Mouse (Mus musculus): ENCODE results near the gene Ecel1. TPM values are rescaled to one million over a fixed set of nuclear protein-coding genes. Genes with fewer than 3 reads are reported as not detected.
A peak's percentile ranks its signal among the peaks of the same experiment; 100 is the strongest.

Ecel1 gene
- polyA plus RNA-seq, 1 experiment: 3.9 TPM

GRCm38 (mm10) chr1:87187037-87187355, 30.7 kb upstream of the Ecel1 start:
- TF ChIP-seq CTCF (IDR thresholded peaks at IDR 0.05; ENCODE audit: extremely low read depth, insufficient read depth, low read length): peak; percentile 74
- TF ChIP-seq POLR2A (IDR thresholded peaks at IDR 0.05; ENCODE audit: extremely low read depth, insufficient read depth, low read length): no peak
- Histone ChIP-seq H3K4me3 (ENCODE audit: insufficient read depth, low read length) (peak overlapping the region; percentile 22), H3K27ac (ENCODE audit: insufficient read depth, low read length) (no peak overlapping the region), H3K4me1 (ENCODE audit: control insufficient read depth, insufficient read depth, low read length) (no peaks in the 10 kb centered on the region)

DNA sequence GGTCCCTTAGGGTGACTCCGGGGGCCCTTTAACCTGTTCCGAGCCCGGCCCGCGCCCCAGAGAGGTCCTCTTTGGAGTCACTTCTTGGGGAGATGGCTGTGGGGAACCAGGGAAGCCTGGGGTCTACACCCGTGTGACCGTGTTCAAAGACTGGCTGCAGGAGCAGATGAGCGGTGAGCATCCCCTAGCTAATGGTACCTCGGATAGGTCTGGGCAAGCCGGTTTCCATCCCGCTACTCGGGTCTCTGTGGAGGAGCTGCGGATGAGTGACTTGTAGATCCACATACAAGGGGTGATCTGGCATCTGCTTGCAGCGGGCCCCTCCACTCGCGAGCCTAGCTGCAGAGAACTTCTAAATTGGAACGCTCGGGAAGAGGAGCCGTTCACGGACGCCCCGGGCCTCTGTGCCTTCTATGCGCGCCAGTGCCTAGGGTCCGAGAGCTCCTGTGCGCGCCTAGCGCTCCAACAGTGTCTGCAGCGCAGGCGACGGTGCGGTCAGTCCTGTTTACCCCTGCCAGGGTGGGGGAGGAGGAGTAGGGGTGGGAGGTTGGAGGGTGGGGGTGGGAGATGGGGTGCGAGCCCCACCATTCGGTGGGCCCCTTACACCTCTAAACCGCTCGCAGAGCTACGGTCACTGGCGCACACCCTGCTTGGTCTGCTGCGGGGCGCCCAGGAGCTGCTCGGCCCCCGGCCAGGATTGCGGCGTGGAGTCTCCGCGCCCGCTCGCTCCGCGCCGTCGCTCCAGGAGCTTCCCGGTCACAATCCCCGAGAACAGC, 30.1 kb upstream of the Ecel1 start:
- Histone ChIP-seq H3K4me3 (ENCODE audit: insufficient read depth, low read length) (peak overlapping the region; percentile 22), H3K27ac (ENCODE audit: insufficient read depth, low read length) (no peak overlapping the region), H3K4me1 (ENCODE audit: control insufficient read depth, insufficient read depth, low read length) (no peaks in the 10 kb centered on the region)
- no peak for TF ChIP-seq POLR2A (IDR thresholded peaks at IDR 0.05; ENCODE audit: extremely low read depth, insufficient read depth, low read length)
- TF ChIP-seq CTCF (IDR thresholded peaks at IDR 0.05; ENCODE audit: extremely low read depth, insufficient read depth, low read length): no peak

- Histone ChIP-seq H3K4me3 (ENCODE audit: insufficient read depth, low read length) (no peak overlapping the region), H3K27ac (ENCODE audit: insufficient read depth, low read length) (no peak overlapping the region), H3K4me1 (ENCODE audit: control insufficient read depth, insufficient read depth, low read length) (no peaks in the 10 kb centered on the region)
- TF ChIP-seq POLR2A (IDR thresholded peaks at IDR 0.05; ENCODE audit: extremely low read depth, insufficient read depth, low read length): no peak
- TF ChIP-seq CTCF (IDR thresholded peaks at IDR 0.05; ENCODE audit: extremely low read depth, insufficient read depth, low read length): no peak
These were observed 29.2 kb upstream of the Ecel1 start for GRCm38 (mm10) chr1:87185526-87185925.

DNA sequence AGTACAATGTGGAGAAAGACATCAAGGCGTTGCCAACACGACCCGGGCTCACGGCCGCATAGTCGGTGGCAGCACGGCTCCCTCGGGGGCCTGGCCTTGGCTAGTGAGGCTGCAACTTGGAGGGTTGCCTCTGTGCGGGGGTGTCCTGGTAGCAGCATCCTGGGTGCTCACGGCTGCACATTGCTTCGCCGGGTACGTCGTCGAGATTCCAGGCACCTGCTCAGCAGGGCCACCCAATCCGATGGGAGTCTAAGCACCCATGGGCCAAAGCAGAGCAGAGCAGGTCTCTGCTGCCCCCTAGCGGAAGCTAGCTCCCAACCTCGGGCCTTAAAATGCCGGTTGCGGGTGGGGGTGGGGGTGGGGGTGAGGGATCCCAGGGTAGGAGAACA, 28.4 kb upstream of the Ecel1 start:
- TF ChIP-seq CTCF (IDR thresholded peaks at IDR 0.05; ENCODE audit: extremely low read depth, insufficient read depth, low read length) (peak; percentile 74), POLR2A (IDR thresholded peaks at IDR 0.05; ENCODE audit: extremely low read depth, insufficient read depth, low read length) (no peak)
- H3K4me3 ChIP-seq (ENCODE audit: insufficient read depth, low read length): no peak overlapping the region
- no peaks in the 10 kb centered on the region for H3K4me1 ChIP-seq (ENCODE audit: control insufficient read depth, insufficient read depth, low read length)
- no peak overlapping the region for H3K27ac ChIP-seq (ENCODE audit: insufficient read depth, low read length)

- TF ChIP-seq POLR2A (IDR thresholded peaks at IDR 0.05; ENCODE audit: extremely low read depth, insufficient read depth, low read length) (no peak), CTCF (IDR thresholded peaks at IDR 0.05; ENCODE audit: extremely low read depth, insufficient read depth, low read length) (no peak)
- Histone ChIP-seq H3K4me1 (ENCODE audit: control insufficient read depth, insufficient read depth, low read length) (no peaks in the 10 kb centered on the region), H3K27ac (ENCODE audit: insufficient read depth, low read length) (no peak overlapping the region), H3K4me3 (ENCODE audit: insufficient read depth, low read length) (no peak overlapping the region)
These were observed 27.9 kb upstream of the Ecel1 start for GRCm38 (mm10) chr1:87183998-87184750.

GRCm38 (mm10) chr1:87183013-87183412, 26.7 kb upstream of the Ecel1 start, which contains the start of gene Prss56:
Prss56 (plus strand) TSS chr1:87183313.
- no peak for TF ChIP-seq CTCF (IDR thresholded peaks at IDR 0.05; ENCODE audit: extremely low read depth, insufficient read depth, low read length)
- TF ChIP-seq POLR2A (IDR thresholded peaks at IDR 0.05; ENCODE audit: extremely low read depth, insufficient read depth, low read length): no peak
- Histone ChIP-seq H3K4me1 (ENCODE audit: control insufficient read depth, insufficient read depth, low read length) (no peaks in the 10 kb centered on the region), H3K27ac (ENCODE audit: insufficient read depth, low read length) (no peak within 1 kb of the TSS), H3K4me3 (ENCODE audit: insufficient read depth, low read length) (no peak within 1 kb of the TSS)

DNA sequence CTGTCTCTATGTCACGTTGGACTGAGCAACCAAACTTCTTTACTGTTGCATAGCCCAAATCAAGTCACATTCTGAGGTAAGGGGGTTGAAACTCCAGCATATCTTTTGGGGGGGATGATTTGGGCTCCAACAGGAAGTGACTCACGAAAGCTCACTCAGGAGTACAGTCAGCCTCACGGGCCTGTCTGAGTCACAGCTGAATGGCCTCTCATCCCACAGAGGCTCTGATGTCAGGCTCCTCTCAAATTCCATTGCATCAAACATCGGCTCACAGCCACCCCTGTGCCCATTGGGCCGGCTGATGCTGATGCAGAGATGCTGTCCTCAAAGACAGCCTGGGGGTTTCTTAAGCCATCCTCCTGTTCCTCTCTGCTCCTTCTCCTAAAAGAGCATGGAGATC, 24.6 kb upstream of the Ecel1 start:
- Histone ChIP-seq H3K4me1 (ENCODE audit: control insufficient read depth, insufficient read depth, low read length) (no peaks in the 10 kb centered on the region), H3K27ac (ENCODE audit: insufficient read depth, low read length) (no peak overlapping the region), H3K4me3 (ENCODE audit: insufficient read depth, low read length) (no peak overlapping the region)
- TF ChIP-seq POLR2A (IDR thresholded peaks at IDR 0.05; ENCODE audit: extremely low read depth, insufficient read depth, low read length): no peak
- TF ChIP-seq CTCF (IDR thresholded peaks at IDR 0.05; ENCODE audit: extremely low read depth, insufficient read depth, low read length): no peak

DNA sequence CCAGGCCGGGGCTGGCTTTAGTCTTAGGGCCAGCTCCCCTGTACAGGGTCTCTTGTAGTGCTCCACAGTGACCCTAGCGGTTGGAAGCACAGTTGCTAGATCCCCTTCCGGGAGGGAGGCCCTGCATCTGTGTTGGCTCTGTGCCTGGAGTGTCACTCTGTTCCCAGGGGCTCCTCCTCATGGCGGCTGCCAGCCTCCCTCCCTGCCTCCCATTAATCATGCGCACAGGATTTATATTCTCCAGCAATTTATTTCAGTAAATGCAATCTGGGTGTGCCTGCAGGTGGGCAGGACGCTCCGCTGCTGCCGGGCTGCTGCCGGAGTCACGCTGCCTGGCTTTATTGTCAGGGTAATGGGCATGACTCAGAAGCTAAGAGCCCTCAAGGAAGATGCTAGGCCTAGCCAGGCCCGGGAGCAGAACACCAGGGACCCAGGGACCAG, 19.6 kb upstream of the Ecel1 start:
- Histone ChIP-seq H3K4me1 (ENCODE audit: control insufficient read depth, insufficient read depth, low read length) (no peaks in the 10 kb centered on the region; the same call in 1 of the 2 replicates), H3K4me3 (ENCODE audit: insufficient read depth, low read length) (no peak overlapping the region), H3K27ac (ENCODE audit: insufficient read depth, low read length) (no peak overlapping the region)
- no peak for TF ChIP-seq POLR2A (IDR thresholded peaks at IDR 0.05; ENCODE audit: extremely low read depth, insufficient read depth, low read length)
- no peak for TF ChIP-seq CTCF (IDR thresholded peaks at IDR 0.05; ENCODE audit: extremely low read depth, insufficient read depth, low read length)

DNA sequence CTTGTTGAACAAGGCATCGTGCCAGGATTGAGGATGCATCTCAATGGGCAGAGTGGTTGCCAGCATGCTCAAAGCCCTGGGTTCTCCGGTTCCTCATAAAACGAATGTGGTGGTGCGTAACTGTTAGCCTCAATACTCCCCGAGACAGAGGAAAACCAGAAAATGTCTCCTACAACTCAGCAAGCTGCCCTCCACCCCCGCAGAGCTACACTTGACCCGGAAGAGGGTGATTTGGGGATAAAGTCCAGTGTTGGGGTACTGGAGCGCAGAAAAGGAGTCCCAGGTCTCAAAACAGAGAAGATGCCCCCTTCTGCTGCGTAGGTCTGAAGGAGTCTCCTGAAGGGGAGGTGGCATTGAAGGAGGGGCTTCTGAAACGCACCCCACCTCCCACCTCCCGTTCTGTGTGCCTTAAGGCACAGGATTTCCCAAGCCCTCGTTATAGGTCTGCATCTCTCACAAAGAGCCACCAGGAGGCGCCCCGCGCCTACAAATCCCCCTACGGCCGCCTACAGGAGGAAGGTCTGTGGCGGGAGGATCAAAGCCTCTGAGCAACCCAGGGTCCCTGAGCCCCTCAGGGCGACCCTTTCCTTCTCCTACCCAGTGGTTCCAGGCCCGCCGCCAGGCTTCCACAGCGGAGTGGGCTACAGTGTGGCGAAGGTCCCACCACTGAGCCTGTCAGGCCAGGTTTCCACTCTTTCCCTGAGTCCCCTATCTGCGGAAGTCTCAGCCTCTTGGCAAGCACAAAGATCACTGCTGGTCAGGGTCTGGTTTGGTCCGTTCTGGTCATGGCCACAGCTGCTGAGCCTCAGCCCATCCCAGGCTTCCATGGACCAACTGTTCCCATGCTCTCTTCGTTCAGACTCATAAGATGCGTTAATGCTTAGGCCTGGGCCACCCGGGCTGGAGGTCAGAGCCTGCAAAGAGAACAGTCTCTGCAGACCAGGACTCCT, 18.0 kb upstream of the Ecel1 start:
- H3K4me1 ChIP-seq (ENCODE audit: control insufficient read depth, insufficient read depth, low read length): no peaks in the 10 kb centered on the region; the same call in 1 of the 2 replicates
- H3K4me3 ChIP-seq (ENCODE audit: insufficient read depth, low read length): no peak overlapping the region
- no peak overlapping the region for H3K27ac ChIP-seq (ENCODE audit: insufficient read depth, low read length)
- no peak for TF ChIP-seq POLR2A (IDR thresholded peaks at IDR 0.05; ENCODE audit: extremely low read depth, insufficient read depth, low read length)
- TF ChIP-seq CTCF (IDR thresholded peaks at IDR 0.05; ENCODE audit: extremely low read depth, insufficient read depth, low read length): peak; percentile 43; the same call in 1 of the 2 replicates

All from cortical plate, adult 2 months (tissue).